Mouse (Mus musculus) cortical plate, adult 2 months (tissue): ENCODE measurements at regions not wholly inside any gene's neighbourhood (a gene's known extent, or its start where the extent isn't known, plus 50 kb on each side); places are given as distances from the start of the nearest gene placed in this dataset.

Source experiments
- H3K27ac ChIP-seq: fragments of 200-500 bp; 2 replicates; pipeline ENCODE4 v1.5.1; 2012; ENCODE audit warnings: low read length, control low read depth, inconsistent platforms; ENCODE audit not compliant: insufficient read depth
- H3K4me1 ChIP-seq: fragments of 200-500 bp; 2 replicates; pipeline ENCODE4 v1.6.1; 2011; ENCODE audit warnings: low read length; ENCODE audit not compliant: control insufficient read depth, insufficient read depth
- H3K4me3 ChIP-seq: fragments of 200-500 bp; 2 replicates; pipeline ENCODE4 v1.5.1; 2011; ENCODE audit warnings: mild to moderate bottlenecking, low read length, control low read depth; ENCODE audit not compliant: insufficient read depth
- CTCF ChIP-seq: fragments of 200-500 bp; IDR thresholded peaks from 2 replicates; pipeline ENCODE4 v1.5.1; 2011; ENCODE audit warnings: mild to moderate bottlenecking, control low read depth, low read length; ENCODE audit not compliant: insufficient read depth; ENCODE audit errors: extremely low read depth
- POLR2A ChIP-seq: fragments of 200-500 bp; IDR thresholded peaks from 2 replicates; pipeline ENCODE4 v1.6.1; 2011; ENCODE audit warnings: mild to moderate bottlenecking, low read length, control low read depth; ENCODE audit not compliant: insufficient read depth; ENCODE audit errors: extremely low read depth

DNA sequence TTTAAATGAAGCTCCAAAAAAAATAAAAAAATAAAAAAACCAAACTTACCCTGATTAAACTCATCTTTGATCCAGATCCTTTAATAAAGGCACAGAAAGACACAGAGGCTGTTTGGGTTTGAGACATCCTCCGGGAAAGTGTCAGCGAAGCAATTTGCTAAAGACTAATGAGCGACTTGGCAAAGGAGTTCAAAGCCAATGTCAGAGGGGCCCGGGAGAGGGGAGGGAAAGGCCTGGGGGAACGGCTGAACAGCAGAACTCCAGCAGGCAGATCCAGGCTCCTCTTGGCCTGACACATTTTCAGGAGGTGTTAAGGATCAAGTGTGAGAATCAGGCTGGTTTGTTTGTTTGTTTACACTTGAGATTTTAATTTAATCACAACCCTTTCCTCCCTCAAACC, 49.9 kb upstream of the Msx2 start:
- no peak for TF ChIP-seq POLR2A
- TF ChIP-seq CTCF: no peak
- no peak overlapping the region for H3K4me3 ChIP-seq
- H3K27ac ChIP-seq: no peak overlapping the region
- H3K4me1 ChIP-seq: no peaks in the 10 kb centered on the region
